Mouse (Mus musculus) small intestine, adult 2 months (tissue): ENCODE results near the gene Rad51b. TPM values are rescaled to one million over a fixed set of nuclear protein-coding genes. Genes with fewer than 3 reads are reported as not detected.
A peak's percentile ranks its signal among the peaks of the same experiment; 100 is the strongest.

Experiments
- H3K27ac ChIP-seq: fragments of 200-500 bp; 2 replicates; pipeline ENCODE4 v1.5.1; 2012; ENCODE audit warnings: low read depth, low read length, control low read depth, inconsistent platforms; ENCODE audit not compliant: insufficient read depth
- H3K27me3 ChIP-seq: fragments of 200-500 bp; 2 replicates; pipeline ENCODE4 v1.6.1; 2012; ENCODE audit warnings: mild to moderate bottlenecking, moderate library complexity, low read length, inconsistent platforms; ENCODE audit not compliant: control insufficient read depth, insufficient read depth
- H3K36me3 ChIP-seq: fragments of 200-500 bp; 2 replicates; pipeline ENCODE4 v1.6.1; 2012; ENCODE audit warnings: mild to moderate bottlenecking, low read length, control low read depth, inconsistent platforms; ENCODE audit not compliant: control insufficient read depth, insufficient read depth
- H3K4me1 ChIP-seq: fragments of 200-500 bp; 2 replicates; pipeline ENCODE4 v1.6.1; 2012; ENCODE audit warnings: low read length, inconsistent platforms, mixed read lengths; ENCODE audit not compliant: control insufficient read depth, insufficient read depth, insufficient read length
- H3K4me3 ChIP-seq: fragments of 200-500 bp; 2 replicates; pipeline ENCODE4 v1.5.1; 2012; ENCODE audit warnings: low read depth, mild to moderate bottlenecking, control low read depth, inconsistent platforms, low read length, moderate library complexity
- CTCF ChIP-seq: fragments of 200-500 bp; IDR thresholded peaks from 2 replicates; pipeline ENCODE4 v1.5.1; 2012; ENCODE audit warnings: low read depth, mild to moderate bottlenecking, control low read depth, inconsistent platforms, low read length, moderate library complexity, mixed read lengths; ENCODE audit not compliant: insufficient replicate concordance, insufficient read length; ENCODE audit errors: extremely low read depth
- POLR2A ChIP-seq: fragments of 200-500 bp; IDR thresholded peaks from 2 replicates; pipeline ENCODE4 v1.6.1; 2012; ENCODE audit warnings: low read depth, mild to moderate bottlenecking, control low read depth, inconsistent platforms, low read length, moderate library complexity
- WGBS: fragments of 180-500 bp; shearing (Covaris S2); methylation state at CpG from one replicate; pipeline ENCODE4 v1.1.7; 2018; 5-methylcytosine and 5-hydroxymethylcytosine counted together
- polyA plus RNA-seq: library from polyadenylated mRNA; depleted of rRNA; stranded (reverse); fragments of >200 nt; gene quantifications from 2 replicates; pipeline ENCODE4 v1.2.3, GENCODE M21; 2012

The Rad51b gene
- polyA plus RNA-seq, 1 experiment, result 0.46 TPM

DNA sequence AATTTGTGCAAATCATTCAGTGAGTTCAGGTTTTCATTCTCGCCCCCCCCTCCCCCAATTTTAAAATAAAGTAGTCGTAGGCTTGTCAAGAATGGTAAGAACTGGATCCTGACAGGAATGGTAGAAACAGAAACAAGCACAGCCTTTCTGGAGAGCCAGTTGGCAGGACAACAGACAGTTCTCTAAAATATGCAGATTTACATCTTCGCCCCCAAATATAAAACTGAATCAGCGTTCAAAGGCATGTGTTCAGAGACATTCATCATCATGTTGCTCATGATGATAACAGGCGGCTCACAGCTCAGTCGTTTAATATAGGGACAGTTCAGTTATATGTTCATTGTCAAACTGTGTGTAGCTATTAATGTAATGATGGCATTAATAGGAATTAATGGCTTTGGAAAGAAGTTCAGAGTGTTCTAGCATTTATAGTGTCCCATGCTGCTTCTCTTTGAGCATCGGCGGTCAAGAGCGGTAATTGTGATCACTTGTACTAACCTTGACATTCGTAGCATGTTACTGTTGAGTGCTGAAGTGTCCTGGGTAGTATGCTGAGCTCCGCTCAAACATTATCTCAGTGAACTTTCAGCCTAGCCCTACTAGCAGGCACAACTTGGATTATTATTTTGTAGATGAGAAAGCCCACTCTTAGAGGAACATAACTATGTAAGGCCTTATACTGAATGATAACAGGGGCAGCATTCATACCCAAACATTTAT is 205.9 kb downstream of the Rad51b start:
- Histone ChIP-seq H3K27me3 (no peaks in the 10 kb centered on the region), H3K27ac (peak overlapping the region; percentile 86), H3K36me3 (no peaks in the 10 kb centered on the region), H3K4me1 (peaks cover 26% of the 10 kb centered on the region; the same call in 1 of the 2 replicates), H3K4me3 (no peak overlapping the region)
- WGBS, result 35% methylated on average over 11 of the region's 11 CpGs
- TF ChIP-seq CTCF (no peak), POLR2A (no peak)

DNA sequence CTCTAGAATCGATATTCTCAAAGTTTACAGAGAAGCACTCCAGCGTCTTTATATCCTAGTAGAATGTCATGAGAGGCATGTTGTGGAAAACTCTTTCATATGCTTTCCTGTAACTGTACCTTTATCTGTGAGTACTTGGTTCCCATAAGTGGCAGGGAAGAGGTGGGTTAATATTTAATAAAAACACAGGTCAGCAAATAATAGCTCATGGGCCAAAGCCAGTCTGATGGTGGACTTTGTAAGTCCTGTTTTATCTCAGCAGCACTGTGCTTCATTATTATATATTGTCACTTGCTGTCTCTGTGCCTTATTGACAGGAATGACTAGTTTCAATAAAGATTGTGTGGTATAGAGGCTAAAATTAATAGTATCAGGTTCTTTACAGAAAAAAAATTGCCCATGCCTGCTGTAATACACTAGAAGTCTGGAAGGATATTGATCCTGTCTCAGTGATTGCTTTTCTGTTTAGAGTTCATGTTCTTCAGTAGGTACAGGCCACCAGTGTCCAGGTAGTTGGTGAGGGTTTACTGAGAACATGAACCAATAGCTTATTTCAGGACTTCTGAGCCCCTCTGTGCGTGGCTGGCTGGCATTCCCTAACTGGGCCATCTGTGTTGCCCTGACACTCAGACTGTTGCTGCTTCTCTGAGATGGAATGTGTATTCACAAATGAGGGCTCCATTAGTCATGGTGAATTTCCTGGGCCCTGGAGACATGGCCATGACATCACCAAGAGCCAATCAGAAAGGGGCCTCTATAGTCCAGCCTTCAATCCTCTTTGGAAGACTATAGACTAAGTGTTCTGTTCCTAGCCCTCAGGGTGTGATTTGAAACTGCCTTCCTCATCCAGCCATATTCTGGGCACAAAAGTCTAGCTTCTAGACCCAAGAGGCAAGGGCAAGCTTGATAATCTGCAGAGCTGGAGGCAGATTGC is 206.8 kb downstream of the Rad51b start:
- Histone ChIP-seq H3K4me1 (peaks cover 26% of the 10 kb centered on the region; the same call in 1 of the 2 replicates), H3K36me3 (no peaks in the 10 kb centered on the region), H3K27me3 (no peaks in the 10 kb centered on the region), H3K4me3 (no peak overlapping the region), H3K27ac (peak overlapping the region; percentile 92)
- 25% methylated on average over 3 of the region's 3 CpGs for WGBS
- TF ChIP-seq CTCF (no peak), POLR2A (no peak)

DNA sequence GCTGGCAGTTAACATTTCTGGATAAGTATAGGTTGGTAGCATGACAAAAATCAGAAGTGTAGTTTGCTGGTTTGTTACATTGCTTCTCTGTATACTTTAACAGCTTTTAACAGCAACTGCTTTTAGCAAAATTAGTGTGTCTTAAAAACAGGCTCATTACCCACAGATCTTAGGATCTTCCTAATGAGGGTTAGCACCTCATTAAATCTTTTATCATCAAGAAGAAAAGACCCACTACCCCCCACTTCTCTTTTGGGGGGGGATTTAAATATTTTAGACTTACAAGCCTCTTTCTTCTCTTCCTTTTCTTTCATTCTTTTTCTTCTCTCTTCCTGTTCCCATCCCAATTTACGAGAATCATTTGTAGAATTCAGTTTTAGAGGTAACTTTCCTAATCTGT is 207.6 kb downstream of the Rad51b start:
- no peak overlapping the region for H3K4me3 ChIP-seq
- TF ChIP-seq POLR2A (no peak), CTCF (no peak)
- peak overlapping the region; percentile 92 for H3K27ac ChIP-seq
- no peaks in the 10 kb centered on the region for H3K27me3 ChIP-seq
- WGBS, result 89% methylated on average over 1 of the region's 1 CpGs
- H3K36me3 ChIP-seq, result no peaks in the 10 kb centered on the region
- H3K4me1 ChIP-seq, result peaks cover 26% of the 10 kb centered on the region; the same call in 1 of the 2 replicates

DNA sequence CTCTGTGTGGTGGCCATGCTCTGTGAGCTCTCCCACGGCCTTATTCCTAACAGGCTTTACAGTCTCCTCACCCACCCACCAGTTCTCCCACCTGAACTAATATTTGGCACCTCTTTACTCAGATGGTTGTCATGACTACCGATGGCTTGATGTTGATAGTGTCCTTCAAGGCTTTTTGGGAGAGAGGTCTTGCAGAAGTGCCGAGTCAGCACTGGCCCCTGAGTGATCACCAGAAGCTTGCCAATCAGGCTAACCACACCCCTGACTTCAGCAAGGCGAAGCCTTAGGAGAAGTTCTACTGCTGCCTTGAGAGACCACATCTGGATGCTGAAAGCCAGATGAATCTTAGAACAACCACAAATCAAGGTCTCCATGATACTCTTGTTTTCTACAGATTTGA is 209.3 kb downstream of the Rad51b start:
- Histone ChIP-seq H3K4me3 (no peak overlapping the region), H3K36me3 (no peaks in the 10 kb centered on the region), H3K4me1 (peaks cover 26% of the 10 kb centered on the region; the same call in 1 of the 2 replicates), H3K27me3 (no peaks in the 10 kb centered on the region), H3K27ac (no peak overlapping the region)
- 53% methylated on average over 4 of the region's 4 CpGs for WGBS
- no peak for TF ChIP-seq POLR2A
- no peak for TF ChIP-seq CTCF

DNA sequence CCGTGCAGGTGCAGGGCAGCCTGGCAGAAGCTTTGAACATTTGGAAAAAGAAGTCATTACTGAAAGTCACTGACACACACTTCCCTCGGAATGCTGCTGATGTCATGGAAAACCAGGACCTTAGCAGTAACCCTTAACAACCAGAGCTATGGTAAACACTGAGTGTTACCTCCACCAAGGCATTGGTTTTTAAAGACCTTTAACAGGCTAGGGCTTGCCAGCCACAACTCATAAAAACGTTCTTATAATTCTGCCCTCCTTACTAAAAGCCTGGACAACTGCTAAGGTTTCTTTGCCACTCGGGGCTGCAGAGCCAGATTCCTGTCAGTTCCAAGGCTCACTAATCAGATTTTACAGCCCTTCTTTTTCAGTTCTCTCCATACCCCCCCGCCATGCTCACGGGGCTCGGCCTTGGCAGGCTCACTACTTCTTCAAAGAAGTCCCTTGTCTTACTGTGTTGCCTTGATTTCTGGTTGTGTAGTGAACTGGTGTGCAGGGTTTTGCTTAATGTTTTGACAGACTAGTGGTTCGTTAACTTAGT is 210.1 kb downstream of the Rad51b start:
- H3K27me3 ChIP-seq, result no peaks in the 10 kb centered on the region
- TF ChIP-seq CTCF (no peak), POLR2A (no peak)
- WGBS, result 19% methylated on average over 8 of the region's 8 CpGs
- no peaks in the 10 kb centered on the region for H3K36me3 ChIP-seq
- no peak overlapping the region for H3K27ac ChIP-seq
- H3K4me3 ChIP-seq, result no peak overlapping the region
- H3K4me1 ChIP-seq, result peaks cover 25% of the 10 kb centered on the region

DNA sequence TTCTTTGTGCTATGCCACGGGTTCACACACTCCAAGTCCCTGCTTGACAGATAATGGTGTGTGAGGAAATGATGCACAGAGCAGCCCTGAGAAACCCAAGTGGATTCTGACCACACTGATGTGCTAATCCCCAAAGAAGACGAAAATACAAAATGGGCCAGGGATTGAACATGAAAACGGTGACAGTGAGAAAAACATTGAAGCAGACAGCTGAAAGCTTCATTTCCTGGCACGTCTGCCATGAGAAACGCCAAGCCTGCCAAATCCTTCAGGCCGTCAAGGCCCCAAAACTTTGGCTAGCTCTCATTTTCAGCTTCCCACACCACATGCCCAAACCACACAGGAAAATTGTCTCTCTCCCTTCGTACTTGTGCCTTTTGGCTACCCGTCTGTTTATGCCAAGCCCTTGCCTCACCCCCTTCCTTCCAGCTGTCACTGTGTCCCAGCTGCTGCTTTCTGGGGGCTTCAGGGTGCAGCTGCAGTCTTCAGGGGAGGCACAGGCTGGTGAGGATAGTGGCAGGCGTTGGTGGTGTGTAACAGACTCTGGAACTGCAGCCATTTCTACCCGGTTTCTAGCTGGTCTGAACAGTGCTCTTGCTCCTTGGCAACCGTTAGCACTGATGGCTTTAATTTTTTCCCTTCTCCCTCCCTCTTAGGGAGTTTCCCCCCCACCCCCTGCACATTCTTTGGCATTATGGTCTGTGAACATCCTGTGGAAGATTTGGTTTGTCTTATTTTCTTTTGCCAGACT is 214.5 kb downstream of the Rad51b start:
- Histone ChIP-seq H3K4me3 (no peak overlapping the region), H3K27ac (peak overlapping the region; percentile 63), H3K27me3 (no peaks in the 10 kb centered on the region), H3K36me3 (no peaks in the 10 kb centered on the region), H3K4me1 (peaks cover 11% of the 10 kb centered on the region)
- WGBS, result 73% methylated on average over 11 of the region's 11 CpGs
- TF ChIP-seq POLR2A (no peak), CTCF (no peak)
